ENCODE assay signal across 9 mouse cellular contexts in genomic region chr11:80184531-80185071, GRCm38 (mm10). TPM values are rescaled to one million over a fixed set of nuclear protein-coding genes. Genes with fewer than 3 reads are reported as not detected.
A peak's percentile ranks its signal among the peaks of the same experiment; 100 is the strongest.
DNase-seq lines count a peak whose midpoint lies in the region; ATAC-seq and TF ChIP-seq lines count a peak whose summit lies in the region.
"Had no signal": no experiment of that assay in that cellular context is flagged by ENCODE, and none has a peak within 500 bp of the region (broad histone marks: within the 10 kb centered on the region; RNA-seq: fewer than 3 reads in every experiment).

No protein-coding gene starts in this region.

- no peak for DNase-seq in heart, postnatal 36 days
- DNase-seq in CH12.LX (ENCODE audit: extremely low read depth): no peak
- no peak for DNase-seq in forebrain, embryonic 14.5 days (ENCODE audit: low spot score)
- no peak for DNase-seq in liver, embryonic 13.5 days
- DNase-seq in yolk sac, embryonic 10.5 days (ENCODE audit: low spot score): no peak
- no peak for DNase-seq in adrenal gland, adult 18-20 months (ENCODE audit: low spot score in 2 of 2)

- TF ChIP-seq POLR2A in CH12.LX (IDR thresholded peaks at IDR 0.05; ENCODE audit: low read depth, low read length): no peak

- no peak for TF ChIP-seq EP300 in CH12.LX (IDR thresholded peaks at IDR 0.05; ENCODE audit: low read length)

- TF ChIP-seq RAD21 in CH12.LX (IDR thresholded peaks at IDR 0.05; ENCODE audit: low read depth, low read length): no peak

- no peak for TF ChIP-seq CTCF in CH12.LX (conservative IDR thresholded peaks at IDR 0.05 in 1 of 2, IDR thresholded peaks at IDR 0.05 in 1 of 2; ENCODE audit: low read depth in 2 of 2, low read length in 2 of 2)

- ATAC-seq in heart, embryonic 12.5 days (ENCODE audit: insufficient number of reproducible peaks, low FRiP score): no peak
- ATAC-seq in forebrain, embryonic 14.5 days: no peak
- no peak for ATAC-seq in liver, embryonic 13.5 days (ENCODE audit: low read depth)
- ATAC-seq in inflammation-experienced regulatory T-cells, adult 6 months: no peak

- peak overlapping the region; percentile 89 for H3K9ac ChIP-seq in heart, embryonic 12.5 days
- H3K9ac ChIP-seq in CH12.LX (ENCODE audit: insufficient read depth, low read depth): peak overlapping the region; percentile 92
- H3K9ac ChIP-seq in forebrain, embryonic 14.5 days (ENCODE audit: low read length): no peak overlapping the region
- peak overlapping the region; percentile 87 for H3K9ac ChIP-seq in liver, embryonic 13.5 days

- peaks cover 9% of the 10 kb centered on the region for H3K4me1 ChIP-seq in heart, embryonic 12.5 days (replicated peaks)
- peaks cover 0 to 26% of the 10 kb centered on the region in 2 experiments; a peak in 2 of 4 replicates for H3K4me1 ChIP-seq in CH12.LX (ENCODE audit: control insufficient read depth in 1 of 2, insufficient read depth in 2 of 2)
- H3K4me1 ChIP-seq in forebrain, embryonic 14.5 days (ENCODE audit: control insufficient read depth, insufficient read depth, low read length): no peaks in the 10 kb centered on the region
- H3K4me1 ChIP-seq in liver, embryonic 13.5 days (replicated peaks): peaks cover 15% of the 10 kb centered on the region

- H3K36me3 ChIP-seq in heart, embryonic 12.5 days: peaks cover 5% of the 10 kb centered on the region
- H3K36me3 ChIP-seq in CH12.LX (replicated peaks in 1 of 2; ENCODE audit: control insufficient read depth in 1 of 2, insufficient read depth in 1 of 2, low read length in 1 of 2): peaks cover 7 to 20% of the 10 kb centered on the region in 2 experiments
- H3K36me3 ChIP-seq in forebrain, embryonic 14.5 days (ENCODE audit: control insufficient read depth, insufficient read depth, low read length): no peaks in the 10 kb centered on the region
- H3K36me3 ChIP-seq in liver, embryonic 13.5 days: peaks cover 8% of the 10 kb centered on the region; the same call in 1 of the 2 replicates

- peak overlapping the region; percentile 77 for H3K4me3 ChIP-seq in heart, embryonic 12.5 days
- H3K4me3 ChIP-seq in CH12.LX (replicated peaks in 1 of 3; ENCODE audit: low read depth in 2 of 3, low read length in 2 of 3, poor library complexity in 1 of 3): peak overlapping the region; percentile 81 to 96 (median 93)
- H3K4me3 ChIP-seq in forebrain, embryonic 14.5 days (ENCODE audit: low read depth, low read length): 0 out of 2 replicates have a peak overlapping the region, but pooled peaks have one; percentile 47
- H3K4me3 ChIP-seq in liver, embryonic 13.5 days (replicated peaks): peak overlapping the region; percentile 78

- H3K27me3 ChIP-seq in heart, embryonic 12.5 days (replicated peaks): no peaks in the 10 kb centered on the region
- H3K27me3 ChIP-seq in CH12.LX (replicated peaks): no peaks in the 10 kb centered on the region
- H3K27me3 ChIP-seq in forebrain, embryonic 14.5 days (replicated peaks; ENCODE audit: control insufficient read depth, insufficient read depth, low read length): no peaks in the 10 kb centered on the region
- H3K27me3 ChIP-seq in liver, embryonic 13.5 days: no peaks in the 10 kb centered on the region

- no peaks in the 10 kb centered on the region for H3K9me3 ChIP-seq in heart, embryonic 12.5 days (replicated peaks)
- H3K9me3 ChIP-seq in CH12.LX (replicated peaks; ENCODE audit: low read length): peaks cover 3% of the 10 kb centered on the region
- no peaks in the 10 kb centered on the region for H3K9me3 ChIP-seq in forebrain, embryonic 14.5 days (replicated peaks; ENCODE audit: control insufficient read depth, low read length)
- H3K9me3 ChIP-seq in liver, embryonic 13.5 days (replicated peaks): no peaks in the 10 kb centered on the region

- dilution Hi-C loops in CH12.LX (cut with MboI; ENCODE audit: extremely low pct_ligation_motif_present, extremely low pct_unique_long_range_greater_than_20kb, low sequenced_read_pairs): no loop called here

- WGBS in heart, embryonic 12.5 days: 88% methylated on average over 6 of the region's 6 CpGs
- 86% methylated on average over 6 of the region's 6 CpGs for WGBS in forebrain, embryonic 14.5 days
- 80% methylated on average over 6 of the region's 6 CpGs for WGBS in liver, embryonic 13.5 days (ENCODE audit: insufficient replicate concordance)

- H3K79me2 ChIP-seq in CH12.LX (replicated peaks; ENCODE audit: control insufficient read depth, extremely low read depth, insufficient read depth, poor library complexity, severe bottlenecking): peaks cover 9% of the 10 kb centered on the region

- in situ Hi-C loops in CH12.LX (cut with MboI; ENCODE audit: low pct_ligation_motif_present, low pct_unique_long_range_greater_than_20kb, low sequenced_read_pairs): no loop called here

- H3K4me2 ChIP-seq in heart, embryonic 12.5 days: peak overlapping the region; percentile 65
- H3K4me2 ChIP-seq in CH12.LX (ENCODE audit: insufficient read depth, low read depth, poor library complexity, severe bottlenecking): peak overlapping the region; percentile 59
- H3K4me2 ChIP-seq in forebrain, embryonic 14.5 days (ENCODE audit: low read length): peak overlapping the region; percentile 63
- peak overlapping the region; percentile 84 for H3K4me2 ChIP-seq in liver, embryonic 13.5 days

- intact Hi-C loops in heart, postnatal 36 days (cut with DNase I): loop anchor here (5.0 kb wide), 2 partner anchors 42 to 97 kb away; partner anchors contain the start of genes Atad5 and Tefm

- no peak overlapping the region; the same call in 1 of the 2 replicates for H3K27ac ChIP-seq in heart, embryonic 12.5 days (ENCODE audit: poor library complexity, severe bottlenecking)
- no peak overlapping the region for H3K27ac ChIP-seq in CH12.LX (ENCODE audit: insufficient read depth, low read depth)
- no peak overlapping the region for H3K27ac ChIP-seq in forebrain, embryonic 14.5 days (ENCODE audit: low read depth, low read length)
- 0 out of 2 replicates have a peak overlapping the region, but pooled peaks have one; percentile 86 for H3K27ac ChIP-seq in liver, embryonic 13.5 days

TF ChIP-seq in CH12.LX, 34 proteins besides CTCF, POLR2A, EP300 and RAD21 (continues in another document):
- TF ChIP-seq ELF1 (IDR thresholded peaks at IDR 0.05; ENCODE audit: low read depth, low read length): no peak
- TF ChIP-seq HCFC1 (IDR thresholded peaks at IDR 0.05; ENCODE audit: low read depth, low read length): no peak
- TF ChIP-seq CHD2 (IDR thresholded peaks at IDR 0.05; ENCODE audit: low read length): no peak
- TF ChIP-seq IRF4 (IDR thresholded peaks at IDR 0.05; ENCODE audit: low read depth, low read length): no peak
- no peak for TF ChIP-seq KAT2A (IDR thresholded peaks at IDR 0.05; ENCODE audit: insufficient replicate concordance, low read length)
- TF ChIP-seq ZKSCAN1 (IDR thresholded peaks at IDR 0.05; ENCODE audit: borderline replicate concordance, low read depth, low read length): no peak
- no peak for TF ChIP-seq ZC3H11A (IDR thresholded peaks at IDR 0.05; ENCODE audit: low read depth, low read length)
- no peak for TF ChIP-seq MAX (IDR thresholded peaks at IDR 0.05; ENCODE audit: low read length)
- TF ChIP-seq USF2 (conservative IDR thresholded peaks at IDR 0.05; ENCODE audit: low read depth, low read length): no peak
- no peak for TF ChIP-seq ETS1 (conservative IDR thresholded peaks at IDR 0.05; ENCODE audit: low read depth, low read length)

RNA-seq across cellular contexts. Expression of gene Rnf135, which starts 0.9 kb away (rescaled TPM):
- polyA plus RNA-seq in heart, embryonic 12.5 days (2016; fragmentation: Nextera tagmentation; extraction: Ambion mirVana): 9.4 and 10.5 TPM in 2 replicates
- total RNA-seq in heart, postnatal 36 days (2021): 1 to 10 TPM; 5.3 to 5.8 TPM
- total RNA-seq in CH12.LX (2012; rRNA removed) (11.7 and 12.4 TPM in 2 replicates), CH12.LX (2014; rRNA removed) (10.9 and 11.1 TPM in 2 replicates)
- 9.6 and 11.3 TPM in 2 replicates for polyA plus RNA-seq in CH12.LX (2012; ENCODE audit: insufficient read length, low read depth)
- 2.4 and 2.6 TPM in 2 replicates for polyA plus RNA-seq in forebrain, embryonic 14.5 days (2014; fragmentation: Nextera tagmentation; extraction: Ambion mirVana)
- polyA plus RNA-seq in liver, embryonic 13.5 days (2015; fragmentation: Nextera tagmentation; extraction: Ambion mirVana): 4.3 and 5.3 TPM in 2 replicates
- 10 to 100 TPM; 10.2 to 12.1 (median 11.1) TPM for polyA plus RNA-seq in inflammation-experienced regulatory T-cells, adult 6 months (2017; shearing (Covaris generic))
- 1 to 10 TPM; 5.9 to 9.1 TPM for total RNA-seq in adrenal gland, adult 18-20 months (2021)

RNA-seq across cellular contexts. Expression of gene Rhot1, which starts 24.2 kb away (rescaled TPM):
- polyA plus RNA-seq in heart, embryonic 12.5 days (2016; fragmentation: Nextera tagmentation; extraction: Ambion mirVana): 64.3 and 68.0 TPM in 2 replicates
- total RNA-seq in heart, postnatal 36 days (2021): 10 to 100 TPM; 62.5 to 63.0 TPM
- total RNA-seq in CH12.LX (2012; rRNA removed) (33.1 and 36.3 TPM in 2 replicates), CH12.LX (2014; rRNA removed) (73.3 and 83.5 TPM in 2 replicates)
- polyA plus RNA-seq in CH12.LX (2012; ENCODE audit: insufficient read length, low read depth): 55.3 and 61.0 TPM in 2 replicates
- polyA plus RNA-seq in forebrain, embryonic 14.5 days (2014; fragmentation: Nextera tagmentation; extraction: Ambion mirVana): 68.8 and 78.1 TPM in 2 replicates
- polyA plus RNA-seq in liver, embryonic 13.5 days (2015; fragmentation: Nextera tagmentation; extraction: Ambion mirVana): 23.9 and 29.9 TPM in 2 replicates
- 10 to 100 TPM; 20.6 to 30.8 (median 29.8) TPM for polyA plus RNA-seq in inflammation-experienced regulatory T-cells, adult 6 months (2017; shearing (Covaris generic))
- 10 to 100 TPM; 54.4 to 71.5 TPM for total RNA-seq in adrenal gland, adult 18-20 months (2021)

RNA-seq across cellular contexts. Expression of gene Adap2, which starts 30.7 kb away (rescaled TPM):
- polyA plus RNA-seq in heart, embryonic 12.5 days (2016; fragmentation: Nextera tagmentation; extraction: Ambion mirVana): 0.51 and 0.92 TPM in 2 replicates
- 10 to 100 TPM; 11.6 to 16.6 TPM for total RNA-seq in heart, postnatal 36 days (2021)
- total RNA-seq in CH12.LX (2012; rRNA removed) (not detected in 2 replicates), CH12.LX (2014; rRNA removed) (0.12 TPM in 1 of 2 replicates, not detected in the other)
- polyA plus RNA-seq in CH12.LX (2012; ENCODE audit: insufficient read length, low read depth): 0.49 and 0.86 TPM in 2 replicates
- 2.0 TPM in 2 replicates for polyA plus RNA-seq in forebrain, embryonic 14.5 days (2014; fragmentation: Nextera tagmentation; extraction: Ambion mirVana)
- polyA plus RNA-seq in liver, embryonic 13.5 days (2015; fragmentation: Nextera tagmentation; extraction: Ambion mirVana): 3.7 and 4.0 TPM in 2 replicates
- polyA plus RNA-seq in inflammation-experienced regulatory T-cells, adult 6 months (2017; shearing (Covaris generic)): under 1 TPM in 1 of 3 experiments, not detected in 2; 0.47 TPM
- total RNA-seq in adrenal gland, adult 18-20 months (2021): 10 to 100 TPM in 1 of 2 experiments, 1 to 10 TPM in 1; 9.6 to 11.1 TPM
- total RNA-seq: common myeloid progenitor, adult 5-6 weeks had no signal

RNA-seq across cellular contexts. Expression of gene Tefm, which starts 42.6 kb away (rescaled TPM):
- polyA plus RNA-seq in heart, embryonic 12.5 days (2016; fragmentation: Nextera tagmentation; extraction: Ambion mirVana): 27.0 and 27.2 TPM in 2 replicates
- 10 to 100 TPM; 26.4 to 27.8 TPM for total RNA-seq in heart, postnatal 36 days (2021)
- total RNA-seq in CH12.LX (2012; rRNA removed) (34.4 and 36.6 TPM in 2 replicates), CH12.LX (2014; rRNA removed) (70.2 and 76.1 TPM in 2 replicates)
- 42.1 and 43.9 TPM in 2 replicates for polyA plus RNA-seq in CH12.LX (2012; ENCODE audit: insufficient read length, low read depth)
- polyA plus RNA-seq in forebrain, embryonic 14.5 days (2014; fragmentation: Nextera tagmentation; extraction: Ambion mirVana): 24.3 and 24.9 TPM in 2 replicates
- polyA plus RNA-seq in liver, embryonic 13.5 days (2015; fragmentation: Nextera tagmentation; extraction: Ambion mirVana): 17.7 and 20.5 TPM in 2 replicates
- 10 to 100 TPM; 18.9 to 34.9 (median 32.5) TPM for polyA plus RNA-seq in inflammation-experienced regulatory T-cells, adult 6 months (2017; shearing (Covaris generic))
- total RNA-seq in adrenal gland, adult 18-20 months (2021): 10 to 100 TPM; 13.6 to 15.5 TPM
